Mouse (Mus musculus) lung, postnatal 14 days (tissue): Measurements from ENCODE around the gene Cxcl13.
A peak's percentile ranks its signal among the peaks of the same experiment; 100 is the strongest.

ENCODE experiments used
- DNase-seq: peaks from one replicate; pipeline ENCODE4 v3.0.0; 2021

The Cxcl13 gene

DNA sequence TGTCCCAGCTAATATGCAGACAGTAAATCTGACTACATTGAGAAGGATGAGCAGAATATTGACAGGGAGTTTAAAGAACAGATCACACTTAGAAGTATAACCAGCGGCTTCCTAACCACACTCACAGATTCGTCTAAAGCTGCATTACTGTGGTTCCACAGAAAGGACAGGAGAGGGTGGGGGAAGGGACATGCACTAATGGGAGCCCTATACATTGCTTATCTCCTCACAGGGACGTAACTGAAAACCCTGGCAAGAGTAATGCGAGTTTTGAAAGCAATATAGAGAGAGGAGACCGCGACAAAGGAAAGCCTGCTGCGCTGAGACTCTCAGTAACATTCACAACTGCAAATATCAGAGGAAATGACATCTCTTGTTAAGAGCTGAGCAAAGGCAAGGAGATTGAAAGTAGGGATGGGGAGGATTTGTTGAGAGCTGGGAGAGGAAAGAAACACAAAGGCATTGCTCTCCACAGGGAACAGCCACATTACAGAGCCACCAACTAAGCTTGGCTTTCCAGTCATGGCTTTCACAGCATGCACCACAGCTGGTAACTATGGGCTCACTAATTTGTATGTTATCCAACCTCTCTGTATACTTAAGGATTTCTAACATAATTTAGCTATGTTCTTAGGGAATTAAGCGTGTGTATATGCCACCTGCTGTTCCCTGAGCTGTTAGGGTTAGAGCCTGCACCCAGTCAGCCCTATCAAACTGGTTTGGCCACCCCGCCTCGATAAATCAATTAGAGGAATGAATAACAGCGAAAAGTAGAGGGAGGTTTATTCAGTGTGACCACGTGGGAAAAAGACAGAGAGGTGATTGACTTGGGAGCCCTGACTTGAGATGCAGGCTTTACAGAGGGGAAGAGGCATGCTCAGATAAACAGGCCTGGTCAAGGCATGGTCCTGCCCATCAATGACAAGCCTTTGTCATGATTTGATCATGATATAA, 34.9 kb downstream of the Cxcl13 start:
- no peak for DNase-seq

DNA sequence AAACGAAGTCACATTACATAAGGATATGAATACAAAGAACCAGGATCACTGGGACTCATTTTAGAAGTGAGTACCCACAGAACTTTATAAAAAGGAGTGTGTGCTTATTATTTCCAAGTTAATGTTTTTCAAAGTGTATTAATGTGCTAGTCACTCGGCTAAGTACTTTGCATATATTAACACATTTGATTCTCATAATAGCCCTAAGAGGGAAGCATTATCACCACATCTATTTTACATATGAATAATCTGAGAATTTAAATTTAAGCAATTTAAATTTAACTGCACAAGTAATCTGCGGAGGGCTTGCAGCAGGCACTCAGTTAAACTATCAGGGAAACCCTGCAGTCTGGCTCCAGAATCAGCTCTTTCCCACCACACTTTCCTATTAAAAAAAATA, 40.5 kb downstream of the Cxcl13 start:
- no peak for DNase-seq

DNA sequence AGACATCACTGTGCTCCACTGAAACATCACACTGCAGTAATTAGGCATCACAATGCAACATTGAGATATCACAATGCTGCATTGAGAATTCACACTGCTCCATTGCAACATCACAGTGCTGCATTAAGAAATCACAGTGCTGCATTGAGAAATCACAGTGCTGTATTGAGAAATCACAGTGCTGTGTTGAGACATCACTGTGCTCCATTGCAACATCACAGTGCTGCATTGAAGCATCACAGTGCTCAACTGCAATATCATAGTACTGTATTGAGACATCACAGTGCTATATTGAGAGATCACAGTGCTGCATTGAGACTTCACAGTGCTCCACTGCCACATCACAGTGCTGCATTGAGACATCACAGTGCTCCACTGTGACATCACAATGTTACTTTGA, 46.6 kb downstream of the Cxcl13 start:
- DNase-seq, result no peak

DNA sequence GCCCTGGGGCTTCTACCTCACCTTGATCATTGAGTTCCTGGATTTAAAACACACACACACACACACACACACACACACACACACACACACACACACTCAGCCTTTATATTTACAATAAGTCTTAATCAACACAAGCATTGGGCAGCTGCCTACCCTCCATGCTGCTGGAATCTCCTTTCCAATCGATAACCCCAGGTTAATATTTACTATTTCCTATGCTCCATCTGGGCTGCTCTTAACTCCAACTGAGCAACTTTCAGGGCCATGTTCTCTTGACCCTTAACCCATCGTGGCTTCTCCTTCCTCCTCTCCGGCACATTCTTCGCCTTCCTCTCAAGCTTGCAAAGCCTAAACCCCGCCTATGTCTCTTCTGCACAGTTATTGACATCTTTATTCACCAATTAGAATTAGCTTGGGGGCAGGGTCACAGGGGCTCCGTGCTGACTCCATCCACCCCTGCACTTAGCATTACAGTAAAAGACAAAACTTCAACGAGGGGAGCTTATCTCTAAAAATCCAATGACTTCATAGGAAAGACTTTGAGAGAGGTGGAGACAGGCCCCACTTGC, 51.6 kb downstream of the Cxcl13 start:
- DNase-seq, result no peak

DNA sequence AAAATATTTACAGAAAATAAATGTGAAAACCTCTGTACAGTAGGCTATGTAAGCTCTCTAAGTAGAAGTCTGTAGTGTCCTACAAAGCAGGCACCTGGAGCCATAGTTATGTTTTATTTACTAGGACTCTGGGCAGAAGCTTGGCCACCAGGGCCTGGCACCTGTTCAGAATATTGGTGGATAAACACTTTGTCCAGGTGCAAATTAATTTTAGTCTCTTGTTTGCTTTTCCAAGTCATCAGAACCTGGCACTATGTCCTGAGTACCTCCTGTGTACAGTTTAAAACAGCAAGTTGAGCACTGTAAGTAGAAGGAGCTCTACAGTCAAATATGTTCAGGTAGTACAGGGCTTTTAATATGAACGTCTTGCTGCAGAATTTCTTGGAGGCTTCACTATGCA, 52.3 kb downstream of the Cxcl13 start:
- peak; percentile 9 for DNase-seq
